Mouse (Mus musculus): ENCODE data around the gene Iqsec3.
"Not testable (repeated sequence)": the region's sequence is repeated elsewhere in the genome, so short reads cannot be mapped to it uniquely, and the experiment has no call there.

Iqsec3 gene

DNA sequence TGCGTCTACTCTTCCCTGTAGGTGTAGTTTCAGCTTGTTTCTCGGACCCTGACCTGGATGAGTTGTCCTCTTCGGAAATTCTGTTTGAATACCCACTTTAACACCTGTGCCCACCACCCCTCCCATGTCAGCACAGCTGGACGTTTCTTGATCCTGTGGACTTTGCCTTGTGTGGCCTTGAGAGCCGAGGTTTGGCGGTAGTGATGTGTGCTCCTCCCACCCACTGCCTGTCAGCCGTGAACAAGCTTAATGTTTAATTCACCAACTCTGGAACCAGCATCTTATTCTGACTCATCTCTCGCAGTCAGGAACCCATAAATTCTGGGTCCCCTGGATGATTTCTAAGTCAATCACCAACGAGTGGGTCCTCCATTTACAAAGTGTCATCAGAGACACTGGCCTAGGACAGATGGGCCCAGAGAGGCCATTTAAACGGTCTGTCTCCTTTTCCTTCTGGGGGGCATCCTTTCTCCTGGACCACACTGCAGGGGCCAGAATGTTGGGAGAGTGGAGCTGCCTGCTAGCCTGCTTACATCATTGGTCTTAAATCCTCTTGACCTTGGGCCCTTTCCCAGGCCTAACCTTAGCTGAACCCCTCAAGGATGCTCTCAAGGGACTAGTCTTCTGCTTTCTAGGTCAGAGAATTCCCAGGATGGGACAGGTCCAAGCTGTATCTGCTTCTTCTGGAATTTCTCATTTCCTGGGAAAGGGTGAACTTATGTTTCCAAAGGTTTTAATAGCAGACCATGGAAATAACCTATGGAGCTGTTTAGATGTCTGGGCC is 102.1 kb downstream of the Iqsec3 start:
- no peak for ATAC-seq (ENCODE audit: insufficient number of reproducible peaks, low FRiP score, low TSS enrichment)

DNA sequence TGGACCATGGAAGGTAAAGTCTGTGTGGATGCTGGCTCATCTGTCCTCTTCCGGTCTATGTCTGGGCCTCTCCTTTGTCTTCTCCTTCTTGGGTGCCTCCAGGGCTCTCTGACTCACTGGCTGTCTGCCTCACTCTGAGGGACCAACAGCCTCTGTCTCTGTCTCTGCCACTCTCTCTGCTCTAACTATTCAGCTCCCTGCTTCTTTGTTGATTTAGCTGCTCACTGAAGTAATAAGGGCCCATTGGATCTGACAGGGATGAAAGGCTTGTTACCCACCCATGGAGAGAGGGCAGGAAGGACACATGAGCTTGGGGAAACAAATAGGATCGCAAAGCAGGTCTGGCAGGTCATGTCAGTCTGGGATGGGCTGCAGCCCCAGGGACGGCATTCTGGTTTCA is 106.4 kb downstream of the Iqsec3 start:
- ATAC-seq (ENCODE audit: insufficient number of reproducible peaks, low FRiP score, low TSS enrichment), result no peak

DNA sequence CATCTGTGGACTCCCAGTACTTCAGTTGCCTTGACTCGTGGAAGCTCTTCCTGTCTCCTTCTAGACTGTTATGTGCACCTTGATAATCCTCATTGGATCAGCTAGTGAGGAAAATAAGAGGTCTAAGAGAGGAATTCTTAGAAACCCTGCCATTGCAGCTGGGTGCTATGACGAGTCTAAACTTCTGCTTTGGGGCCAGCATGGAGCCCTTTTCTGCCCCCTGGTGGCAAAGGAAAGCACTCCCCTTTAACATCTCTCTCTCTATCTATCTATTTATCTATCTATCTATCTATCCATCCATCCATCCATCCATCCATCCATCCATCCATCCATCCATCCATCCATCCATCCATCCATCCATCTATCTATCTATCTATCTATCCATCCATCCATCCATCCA is 106.9 kb downstream of the Iqsec3 start:
- not testable (repeated sequence) for ATAC-seq (ENCODE audit: insufficient number of reproducible peaks, low FRiP score, low TSS enrichment)

DNA sequence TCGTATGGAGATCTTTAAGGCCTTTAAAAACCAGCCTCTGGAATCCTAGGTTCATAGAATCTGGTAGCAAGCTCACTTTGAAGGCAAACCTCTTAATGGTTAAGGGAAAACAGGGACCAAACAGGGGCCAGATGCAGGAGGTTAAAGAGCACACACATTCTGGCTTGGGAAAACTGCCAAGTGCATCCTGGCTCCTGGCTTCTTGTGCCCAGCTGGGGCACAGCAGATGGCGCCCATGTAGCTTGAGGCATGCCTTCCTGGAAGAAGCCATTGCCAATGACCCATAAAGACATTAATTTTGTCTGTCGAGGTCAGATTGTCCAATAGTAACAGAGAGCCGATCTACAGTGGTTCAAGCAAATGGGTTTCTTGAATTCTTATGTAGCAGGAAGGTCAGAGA is 109.5 kb downstream of the Iqsec3 start:
- ATAC-seq (ENCODE audit: insufficient number of reproducible peaks, low FRiP score, low TSS enrichment), result no peak

DNA sequence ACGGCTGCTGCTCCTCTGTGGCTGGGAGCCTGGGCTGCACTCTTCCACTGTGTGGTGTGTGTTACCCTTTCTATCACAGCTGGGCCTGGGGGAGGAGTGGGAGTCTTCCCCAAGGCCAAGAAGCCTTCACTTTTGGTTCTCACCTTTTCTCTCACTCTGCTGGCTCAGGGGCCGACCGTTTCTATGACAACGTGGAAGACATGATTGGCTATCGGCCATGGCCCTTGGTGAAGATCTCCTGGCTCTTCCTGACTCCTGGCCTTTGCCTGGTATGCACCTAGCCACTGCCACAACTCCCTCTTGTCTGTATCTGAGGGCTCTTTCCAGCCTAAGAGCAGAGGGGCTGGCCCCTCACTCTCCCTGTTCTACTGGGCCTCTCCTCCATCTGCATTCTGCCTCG is 110.4 kb downstream of the Iqsec3 start:
- no peak for ATAC-seq (ENCODE audit: insufficient number of reproducible peaks, low FRiP score, low TSS enrichment)

DNA sequence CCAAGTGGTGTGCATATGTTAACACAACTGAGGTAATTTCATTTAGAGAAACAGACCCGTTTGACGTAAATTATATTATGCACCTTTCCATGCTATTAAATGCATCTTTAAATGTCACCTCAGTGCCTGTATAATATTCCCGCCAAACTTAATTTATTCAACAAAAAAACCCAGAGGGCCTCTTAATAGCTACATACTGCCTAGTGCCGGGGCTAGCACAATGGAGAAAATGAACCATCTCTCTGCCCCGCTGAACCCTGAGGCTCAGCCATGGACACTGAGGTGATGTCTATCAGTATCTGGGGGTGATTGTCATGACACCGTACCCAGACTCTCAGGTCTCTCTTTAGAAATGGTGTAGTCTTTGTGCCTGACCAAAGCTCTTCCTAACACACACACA is 116.2 kb downstream of the Iqsec3 start:
- no peak for ATAC-seq (ENCODE audit: insufficient number of reproducible peaks, low FRiP score, low TSS enrichment)

DNA sequence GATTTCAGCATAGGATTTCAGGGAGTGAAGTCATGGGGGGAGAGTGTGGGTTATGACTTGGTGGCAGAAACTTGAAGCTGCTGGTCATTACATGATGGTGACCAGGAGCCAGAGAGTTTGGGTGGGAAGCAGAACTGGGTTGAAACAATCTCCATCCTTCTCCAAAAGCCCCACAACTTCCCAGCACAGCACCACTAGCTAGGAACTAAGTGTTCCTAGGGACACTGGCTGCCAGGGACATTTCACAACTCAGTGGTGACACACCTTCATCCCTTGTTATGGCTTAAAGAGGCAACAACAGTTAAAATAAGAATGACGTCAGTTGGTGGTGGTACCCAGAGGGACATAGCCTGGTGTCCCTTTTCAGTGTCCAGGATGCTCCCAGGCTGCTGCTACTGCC is 117.4 kb downstream of the Iqsec3 start:
- ATAC-seq (ENCODE audit: insufficient number of reproducible peaks, low FRiP score, low TSS enrichment), result no peak

DNA sequence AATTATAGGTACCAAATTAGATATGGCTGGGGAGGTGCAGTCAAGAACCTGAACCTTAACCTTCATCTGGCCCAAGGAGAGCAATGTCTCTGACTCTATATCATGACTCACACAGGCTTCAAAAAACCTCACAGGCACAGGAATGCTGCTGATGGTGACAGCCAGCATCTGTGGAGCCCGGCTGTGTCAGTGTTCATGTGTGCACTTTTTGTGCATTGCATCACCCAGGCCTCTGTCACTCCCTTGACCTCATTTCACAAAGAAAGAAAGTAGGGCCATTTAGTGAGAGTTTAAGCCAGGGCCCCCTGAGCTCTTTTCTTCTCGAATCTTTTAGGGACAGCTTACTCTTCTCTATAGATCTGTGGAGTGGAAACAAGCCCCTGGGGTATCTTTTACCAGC is 121.2 kb downstream of the Iqsec3 start:
- ATAC-seq (ENCODE audit: insufficient number of reproducible peaks, low FRiP score, low TSS enrichment), result no peak

DNA sequence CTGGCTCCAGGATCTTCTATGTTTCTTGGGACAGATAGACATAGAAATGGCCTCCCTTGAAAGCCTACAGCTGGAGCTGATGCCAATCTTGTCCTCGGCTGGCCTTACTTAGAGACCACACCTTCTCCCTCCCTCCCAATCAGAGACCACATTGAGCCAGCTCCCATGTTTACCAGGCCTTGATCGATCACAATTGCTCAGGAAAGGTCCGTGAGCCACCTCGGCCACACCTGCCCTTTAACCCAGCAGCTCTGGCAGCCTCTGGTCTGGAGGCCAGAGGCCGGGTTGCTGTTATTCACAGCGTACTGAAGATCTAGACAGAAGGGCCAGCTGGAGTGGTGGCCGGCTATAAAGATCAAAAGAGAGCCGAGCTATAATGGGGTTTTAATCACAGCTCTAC is 127.0 kb downstream of the Iqsec3 start:
- ATAC-seq (ENCODE audit: insufficient number of reproducible peaks, low FRiP score, low TSS enrichment), result no peak

DNA sequence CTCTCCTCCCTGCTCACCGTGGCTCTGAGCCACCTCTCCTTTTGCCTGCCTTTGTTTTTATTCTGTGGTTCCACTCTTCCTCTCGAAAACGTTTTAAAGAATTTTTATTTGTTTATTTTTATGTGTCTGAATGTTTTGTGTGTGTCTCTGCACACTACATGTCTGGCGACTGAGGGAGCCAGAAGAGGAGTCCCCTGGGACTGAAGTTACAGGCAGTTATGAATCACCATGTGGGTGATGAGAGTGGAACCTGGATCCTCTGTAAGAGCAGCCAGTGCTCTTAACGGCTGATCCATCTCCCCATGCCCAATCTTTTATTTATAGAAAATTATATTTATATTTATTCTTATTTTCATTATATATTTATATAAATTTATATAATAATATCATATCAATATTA is 129.1 kb downstream of the Iqsec3 start:
- ATAC-seq (ENCODE audit: insufficient number of reproducible peaks, low FRiP score, low TSS enrichment), result no peak

DNA sequence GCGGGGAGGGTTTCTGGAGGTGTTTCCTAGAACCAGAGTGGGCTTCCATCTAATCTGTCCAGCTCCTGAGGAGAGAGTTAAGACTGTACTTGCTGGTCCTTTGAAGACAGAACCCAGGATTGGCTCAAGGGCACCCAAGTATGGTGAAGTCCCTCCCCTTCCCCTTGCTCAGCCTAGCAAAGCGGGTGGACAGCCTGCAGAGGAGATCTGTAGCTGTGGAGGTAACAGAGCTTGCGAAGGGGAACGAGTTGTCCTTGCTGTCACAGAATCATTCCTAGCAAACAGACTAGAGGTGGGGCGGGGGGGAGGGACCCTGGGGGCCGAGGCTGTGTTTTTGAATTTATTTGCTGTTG is 129.7 kb downstream of the Iqsec3 start:
- no peak for ATAC-seq (ENCODE audit: insufficient number of reproducible peaks, low FRiP score, low TSS enrichment)

DNA sequence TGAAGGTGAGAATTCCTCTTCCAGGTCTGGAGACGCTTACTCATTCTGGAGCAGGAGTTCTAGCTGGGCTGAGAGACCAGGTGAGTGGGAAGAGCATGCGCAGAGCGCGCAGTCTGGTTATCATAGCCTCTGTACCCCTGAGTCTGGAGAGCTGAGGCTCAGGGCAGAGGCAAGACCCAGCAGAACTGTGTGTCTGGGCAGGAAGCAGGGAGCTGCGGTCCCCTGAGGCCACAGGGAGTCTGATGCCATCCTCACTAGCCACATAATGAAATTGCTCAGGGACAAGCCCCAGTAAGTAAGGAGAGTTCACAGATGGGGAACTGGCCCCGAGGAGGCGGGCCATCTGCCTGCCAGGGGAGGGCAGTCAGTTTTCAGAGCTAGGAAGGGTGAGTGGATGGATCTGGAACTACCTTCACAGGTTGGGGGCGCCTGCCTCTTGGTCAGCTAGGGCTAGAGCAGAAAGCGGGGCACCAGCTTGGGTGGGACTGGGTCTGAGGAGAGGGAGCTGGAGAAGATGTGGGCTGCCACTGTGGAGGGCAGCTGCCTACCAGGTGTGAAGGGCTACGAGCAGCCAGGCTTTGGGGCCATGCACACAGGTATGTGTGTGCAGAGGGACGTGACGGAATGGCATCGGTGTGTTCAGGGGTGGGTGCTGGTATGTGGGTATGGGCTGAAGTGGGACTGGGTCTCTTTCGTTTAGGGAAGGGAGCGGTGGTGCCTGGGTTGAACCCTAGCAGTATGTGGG is 130.3 kb downstream of the Iqsec3 start, which contains the start of gene Slc6a12:
Gene Slc6a12, plus strand, starts transcription at position 51 of the 745 bp plus-strand sequence.
- ATAC-seq (ENCODE audit: insufficient number of reproducible peaks, low FRiP score, low TSS enrichment), result no peak

DNA sequence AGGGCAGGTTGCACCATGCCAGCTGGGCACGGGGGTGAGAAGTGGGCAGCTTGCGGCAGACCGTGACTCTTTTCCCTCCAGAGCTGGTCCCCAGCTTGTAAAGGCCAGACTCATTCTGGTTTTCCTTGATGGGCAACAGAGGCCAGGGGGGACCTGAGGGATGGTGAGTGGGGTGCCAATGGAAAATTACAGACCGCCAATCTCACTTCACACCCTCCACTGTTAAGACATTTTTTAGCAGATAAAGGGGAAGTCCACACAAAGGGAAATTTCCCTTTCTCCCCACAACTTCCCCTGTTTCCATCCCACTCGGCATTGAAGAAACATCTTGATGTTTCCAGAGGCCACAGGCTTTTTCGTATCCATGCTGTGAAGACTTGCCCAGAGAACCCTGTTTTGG is 131.8 kb downstream of the Iqsec3 start:
- ATAC-seq (ENCODE audit: insufficient number of reproducible peaks, low FRiP score, low TSS enrichment), result no peak

DNA sequence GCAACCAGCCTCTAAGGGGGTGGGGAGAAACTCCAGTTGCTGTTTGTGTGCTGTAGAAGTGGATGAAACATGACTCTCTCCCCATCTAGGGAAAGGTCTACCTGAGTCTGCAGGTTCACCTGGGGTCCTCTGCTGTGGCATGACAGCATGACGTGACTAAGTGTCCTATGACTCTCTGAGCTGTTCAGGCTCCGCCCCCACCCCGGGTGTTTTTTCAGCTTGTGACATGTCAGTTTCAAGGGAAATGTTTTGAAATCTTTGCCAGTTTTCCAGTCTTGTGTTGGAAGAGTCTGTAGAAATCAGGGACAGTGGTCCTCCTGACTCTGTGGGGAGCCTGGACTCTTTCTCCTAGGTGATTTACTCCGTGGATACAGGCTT is 135.0 kb downstream of the Iqsec3 start:
- no peak for ATAC-seq (ENCODE audit: insufficient number of reproducible peaks, low FRiP score, low TSS enrichment)

DNA sequence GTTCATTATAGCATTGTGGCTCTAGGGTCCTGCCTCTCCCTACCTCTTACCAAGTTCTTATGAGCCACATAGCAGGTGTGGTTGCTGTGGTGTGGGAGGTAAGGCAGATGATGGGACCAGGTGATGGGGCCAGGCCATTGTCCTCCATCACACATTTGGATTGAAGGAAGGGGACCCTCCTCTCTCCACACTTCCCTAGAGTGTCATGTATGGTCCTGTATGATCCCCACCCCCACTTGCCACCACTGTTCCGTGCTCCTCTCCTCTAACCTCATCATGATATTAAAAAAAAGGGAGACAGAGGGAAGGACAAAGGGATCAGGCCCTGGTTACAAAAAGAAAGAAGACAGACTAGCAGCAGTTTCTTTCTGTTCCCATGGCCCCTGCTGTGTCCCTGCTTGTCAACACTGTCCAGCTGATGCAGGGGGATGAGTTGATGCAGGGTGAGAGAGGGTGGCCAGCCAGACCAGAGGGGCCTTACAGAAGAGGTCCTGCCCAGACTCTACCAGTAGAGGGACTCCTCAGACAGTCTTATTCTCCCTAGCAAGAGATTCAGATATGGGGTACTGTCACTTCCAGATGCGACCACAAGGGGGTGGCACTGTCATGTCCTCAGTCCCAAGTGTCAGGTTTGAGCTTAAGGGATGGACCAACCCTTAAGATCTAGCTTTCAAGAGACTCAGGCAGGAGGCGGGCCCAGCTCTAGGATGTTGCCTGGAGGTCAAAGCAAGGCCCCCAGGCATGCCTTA is 135.5 kb downstream of the Iqsec3 start:
- peak; percentile 54 for ATAC-seq (ENCODE audit: insufficient number of reproducible peaks, low FRiP score, low TSS enrichment)

DNA sequence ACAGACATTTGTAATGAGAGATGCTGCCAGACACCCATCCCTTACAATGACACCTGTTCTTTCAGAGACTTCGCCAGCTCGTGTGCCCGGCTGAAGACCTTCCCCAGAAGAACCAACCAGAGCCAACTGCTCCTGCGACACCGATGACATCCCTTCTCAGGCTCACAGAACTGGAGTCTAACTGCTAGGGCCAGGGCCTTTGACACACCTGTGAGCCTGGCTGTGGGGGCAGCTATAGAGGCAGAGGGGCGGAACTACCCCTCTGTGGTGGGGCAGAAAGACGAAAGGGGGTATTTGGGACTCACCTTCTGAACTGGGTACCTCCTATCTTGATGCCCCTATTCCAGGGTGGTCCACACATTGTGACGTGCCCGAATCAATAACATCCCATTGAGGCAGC is 136.2 kb downstream of the Iqsec3 start:
- ATAC-seq (ENCODE audit: insufficient number of reproducible peaks, low FRiP score, low TSS enrichment), result no peak

DNA sequence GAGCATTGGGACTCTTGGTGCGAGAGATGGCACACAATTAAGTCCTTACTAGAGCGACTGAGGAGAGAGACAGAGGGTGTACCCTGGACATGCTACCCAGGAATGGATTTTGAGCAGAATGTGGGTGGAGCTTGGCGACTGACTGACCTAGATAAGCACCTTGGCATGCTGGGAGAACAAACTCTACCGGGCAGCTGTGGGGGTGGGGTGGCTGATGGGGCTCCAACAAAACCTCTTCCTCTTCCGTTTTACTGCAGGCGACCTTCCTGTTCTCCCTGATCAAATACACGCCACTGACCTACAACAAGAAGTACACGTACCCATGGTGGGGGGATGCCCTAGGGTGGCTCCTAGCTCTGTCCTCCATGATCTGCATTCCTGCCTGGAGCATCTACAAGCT is 136.9 kb downstream of the Iqsec3 start:
- no peak for ATAC-seq (ENCODE audit: insufficient number of reproducible peaks, low FRiP score, low TSS enrichment)

DNA sequence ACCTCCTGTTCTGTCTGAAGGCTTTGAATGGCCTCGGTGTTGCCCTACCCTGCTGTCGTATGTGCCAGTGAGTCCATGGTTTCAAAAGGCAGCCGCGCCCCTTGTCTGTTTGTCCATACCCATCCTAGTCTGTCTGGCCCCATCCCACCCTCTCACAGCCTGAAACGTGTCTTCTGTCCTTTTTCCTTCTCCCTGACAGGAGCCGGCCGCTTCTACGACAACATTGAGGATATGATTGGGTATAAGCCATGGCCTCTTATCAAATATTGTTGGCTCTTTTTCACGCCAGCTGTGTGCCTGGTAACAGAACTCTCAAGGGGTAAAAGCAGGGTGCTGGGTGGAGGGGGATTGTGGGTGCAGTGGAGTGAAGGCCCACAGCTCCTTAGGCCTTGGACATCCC is 137.6 kb downstream of the Iqsec3 start:
- ATAC-seq (ENCODE audit: insufficient number of reproducible peaks, low FRiP score, low TSS enrichment), result no peak

DNA sequence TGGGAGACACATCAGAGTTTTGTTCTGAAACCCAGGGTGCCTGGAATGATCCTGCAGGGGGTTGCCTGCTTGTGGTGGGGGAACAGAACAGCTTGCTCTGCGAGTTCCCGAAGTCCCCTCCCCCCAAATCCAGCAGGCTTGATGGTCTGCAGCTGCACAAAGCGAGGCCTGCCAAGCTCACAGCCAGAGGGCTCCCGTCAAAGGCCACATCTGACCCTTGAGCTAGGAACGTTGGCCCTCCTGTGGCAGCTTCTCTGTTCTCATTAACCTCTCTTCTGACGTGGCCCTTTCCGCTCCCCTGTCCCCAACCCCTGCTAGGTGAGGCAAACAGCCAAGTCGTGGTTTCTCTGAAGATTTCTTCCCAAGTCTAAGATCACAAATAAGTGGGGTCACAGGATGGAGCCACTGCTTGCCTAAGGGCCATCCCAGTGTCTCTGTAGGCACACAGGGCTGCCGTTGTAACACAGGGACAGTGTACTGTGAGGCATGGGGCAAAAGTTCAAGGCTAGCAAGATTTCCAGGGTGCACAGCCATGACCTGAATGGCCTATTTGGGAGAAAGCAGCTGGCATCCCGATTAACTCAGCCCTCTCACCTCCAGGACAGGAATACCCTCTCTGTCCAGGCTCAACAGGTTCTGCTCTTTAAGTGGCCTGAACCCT is 143.5 kb downstream of the Iqsec3 start:
- no peak for ATAC-seq (ENCODE audit: insufficient number of reproducible peaks, low FRiP score, low TSS enrichment)

DNA sequence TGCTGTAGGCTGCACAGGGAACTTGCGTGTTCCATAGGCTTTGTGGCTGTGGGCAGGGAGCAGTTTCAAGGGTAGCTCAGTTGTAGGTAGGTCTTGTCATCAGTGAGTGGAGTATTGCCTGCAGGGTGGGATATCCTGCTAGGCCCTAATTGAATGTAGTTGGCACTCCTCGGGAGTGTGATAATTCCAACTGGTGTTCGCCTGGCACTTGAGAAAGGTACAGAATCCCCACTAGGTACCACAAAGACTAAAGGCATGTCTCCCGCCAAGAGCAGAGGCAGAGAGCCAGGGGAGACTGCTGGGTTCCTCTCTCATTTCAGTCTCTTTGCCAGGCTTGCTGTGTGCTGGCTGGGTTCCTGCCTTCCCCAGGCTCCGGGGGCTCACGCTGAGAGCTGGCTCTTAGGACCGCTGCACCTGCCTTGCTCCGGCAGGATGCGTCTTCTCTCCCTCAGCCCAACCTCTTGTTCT is 145.0 kb downstream of the Iqsec3 start:
- ATAC-seq (ENCODE audit: insufficient number of reproducible peaks, low FRiP score, low TSS enrichment), result peak; percentile 62
